Mouse (Mus musculus) adrenal gland, adult 8-10 months (tissue): ENCODE measurements at regions not wholly inside any gene's neighbourhood (a gene's known extent, or its start where the extent isn't known, plus 50 kb on each side); places are given as distances from the start of the nearest gene placed in this dataset.

Source experiments
- DNase-seq: peaks from one replicate; pipeline ENCODE4 v3.0.0; 2022

DNA sequence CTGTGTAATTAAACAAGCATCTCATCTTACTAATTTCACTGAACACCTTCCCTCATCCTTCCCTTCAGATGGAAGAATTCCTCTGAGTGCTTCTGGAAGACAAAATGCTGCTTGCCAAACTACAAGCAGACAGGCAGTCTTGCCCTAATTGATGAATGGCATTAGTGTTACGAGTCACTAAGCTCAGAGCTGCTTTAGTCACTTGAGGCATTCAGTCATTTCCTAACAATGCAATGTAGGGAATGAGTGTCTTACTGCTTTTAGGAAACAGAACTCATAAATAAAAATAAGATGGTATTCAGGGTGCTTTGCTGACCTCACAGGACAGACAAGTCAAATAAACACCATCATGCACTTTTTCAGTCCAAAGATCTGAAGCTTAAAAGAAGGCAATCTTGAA lies 285.1 kb upstream of the Paip1 start:
- no peak for DNase-seq

DNA sequence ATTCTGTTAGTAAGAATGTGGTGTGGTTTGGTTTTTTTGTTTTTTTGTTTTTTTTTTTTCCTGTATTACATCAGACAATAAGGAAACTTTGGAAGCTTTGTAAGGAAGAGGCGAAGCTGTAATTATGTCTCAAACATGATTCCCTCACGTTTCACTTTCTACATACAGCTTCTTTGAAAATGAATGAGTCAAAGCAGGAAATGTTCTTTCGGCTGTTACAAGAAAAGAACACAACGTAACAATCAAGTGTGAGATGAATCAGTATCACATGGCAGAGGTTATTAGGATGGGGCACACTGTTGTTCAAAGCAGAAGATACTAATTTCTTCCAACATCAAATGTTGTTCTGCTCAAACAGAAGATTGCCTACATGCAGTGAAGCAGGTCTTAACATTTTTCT lies 282.7 kb upstream of the Paip1 start:
- no peak for DNase-seq

DNA sequence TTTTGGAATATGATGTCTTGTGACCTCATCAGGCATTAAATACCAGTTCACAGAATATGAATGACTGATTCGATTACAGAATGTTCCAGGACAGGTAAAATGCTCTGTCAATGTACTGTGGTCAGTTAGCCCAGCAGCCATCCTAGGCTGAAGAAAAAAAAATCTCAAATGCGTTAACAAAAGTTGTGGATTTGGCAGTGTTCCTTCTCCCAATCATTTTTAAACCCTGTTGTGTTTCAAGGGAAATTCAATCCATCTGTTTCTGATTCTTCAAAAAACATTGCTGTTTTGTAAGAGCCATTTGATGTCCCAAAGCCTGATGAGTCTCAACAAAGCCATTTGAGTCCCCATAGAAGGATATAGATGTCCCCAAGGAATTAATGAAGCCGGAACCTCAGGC lies 280.7 kb upstream of the Paip1 start:
- no peak for DNase-seq

DNA sequence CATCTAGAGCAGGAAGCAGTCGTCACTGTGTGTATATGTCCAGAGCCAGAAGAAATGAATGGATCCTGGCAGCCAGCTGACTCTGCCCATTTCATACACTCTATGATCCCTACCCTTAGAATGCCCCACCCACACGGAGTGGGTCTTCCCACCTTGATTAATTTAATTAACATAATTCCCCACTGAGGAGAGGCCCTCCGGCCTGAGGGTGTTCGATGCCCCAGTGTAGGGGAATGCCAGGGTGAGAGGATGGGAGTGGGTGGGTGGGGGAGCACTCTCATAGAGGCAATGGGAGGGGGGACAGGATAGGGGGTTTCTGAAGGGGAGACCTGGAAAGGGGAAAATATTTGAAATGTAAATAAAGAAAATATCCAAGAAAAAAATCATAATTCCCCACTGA lies 279.3 kb upstream of the Paip1 start:
- DNase-seq = no peak

DNA sequence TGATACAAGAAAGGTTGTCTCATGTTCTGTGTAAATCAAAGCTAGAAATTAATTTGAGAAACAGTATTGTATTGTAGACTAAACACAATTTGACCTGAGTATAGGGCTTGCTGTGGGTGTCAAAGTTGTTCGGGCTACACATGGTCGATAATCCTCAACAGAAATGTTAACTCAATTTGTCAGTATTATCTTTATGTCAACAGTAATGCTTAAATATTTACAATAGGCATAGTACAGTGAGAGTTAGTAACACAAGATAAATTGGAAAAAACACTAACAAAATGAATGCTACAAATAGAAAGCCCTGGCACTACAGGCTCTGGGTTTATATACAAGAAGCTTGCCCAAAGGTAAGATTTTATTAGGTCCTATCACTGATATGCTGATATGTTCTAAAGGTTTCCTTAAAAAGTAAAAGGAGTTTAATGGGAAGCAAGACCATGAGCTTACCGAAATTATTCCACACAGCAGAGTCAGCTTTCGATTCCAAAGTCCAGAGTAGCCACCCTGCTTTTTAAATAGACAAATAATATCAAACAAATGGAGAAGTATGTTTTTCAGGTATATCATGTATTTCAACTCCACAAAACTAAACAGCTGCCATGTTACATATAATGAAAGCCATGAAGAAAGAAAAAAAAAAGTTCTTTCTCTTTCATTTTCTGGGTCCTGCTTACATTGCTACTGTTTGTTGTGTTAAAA lies 277.4 kb upstream of the Paip1 start:
- DNase-seq = no peak

DNA sequence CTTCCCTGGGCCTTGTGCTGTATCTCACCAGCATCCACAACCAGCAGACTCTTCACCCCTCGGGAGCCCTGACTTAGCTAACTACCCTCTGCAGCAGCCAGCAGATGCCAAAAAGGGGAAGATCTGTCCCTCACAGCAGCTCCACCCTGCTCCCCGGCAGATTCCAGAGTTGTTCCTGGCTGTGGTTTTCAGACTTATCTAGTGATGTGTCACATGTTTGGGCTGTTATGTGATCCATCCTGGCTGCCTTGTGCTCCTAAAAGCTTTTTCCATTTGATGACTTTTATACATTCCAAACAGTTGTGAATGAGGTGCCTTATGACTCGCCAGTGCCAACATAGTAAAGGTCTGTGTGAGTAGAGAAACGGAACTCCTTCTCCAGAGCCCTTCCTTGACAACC lies 250.6 kb upstream of the Paip1 start:
- DNase-seq = no peak

DNA sequence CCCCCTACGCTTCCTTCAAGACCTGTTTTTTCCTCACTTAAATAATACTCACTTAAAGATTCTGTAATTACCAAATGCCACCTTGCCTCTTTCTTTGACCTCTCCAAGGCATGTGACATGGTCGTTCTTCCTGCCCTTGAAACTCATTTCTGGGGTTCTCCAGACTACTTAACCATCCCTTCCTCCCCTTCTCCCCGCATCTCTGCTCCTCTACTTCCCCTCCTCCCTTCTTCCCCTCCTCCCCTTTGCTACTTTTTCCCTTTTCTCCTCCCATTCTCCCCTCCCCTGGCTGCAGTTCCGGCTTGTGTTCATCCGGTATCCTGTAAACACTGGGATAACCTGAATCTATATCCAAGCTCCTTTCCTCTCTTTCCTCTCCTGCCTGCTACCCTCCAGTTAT lies 250.2 kb upstream of the Paip1 start:
- DNase-seq = no peak

DNA sequence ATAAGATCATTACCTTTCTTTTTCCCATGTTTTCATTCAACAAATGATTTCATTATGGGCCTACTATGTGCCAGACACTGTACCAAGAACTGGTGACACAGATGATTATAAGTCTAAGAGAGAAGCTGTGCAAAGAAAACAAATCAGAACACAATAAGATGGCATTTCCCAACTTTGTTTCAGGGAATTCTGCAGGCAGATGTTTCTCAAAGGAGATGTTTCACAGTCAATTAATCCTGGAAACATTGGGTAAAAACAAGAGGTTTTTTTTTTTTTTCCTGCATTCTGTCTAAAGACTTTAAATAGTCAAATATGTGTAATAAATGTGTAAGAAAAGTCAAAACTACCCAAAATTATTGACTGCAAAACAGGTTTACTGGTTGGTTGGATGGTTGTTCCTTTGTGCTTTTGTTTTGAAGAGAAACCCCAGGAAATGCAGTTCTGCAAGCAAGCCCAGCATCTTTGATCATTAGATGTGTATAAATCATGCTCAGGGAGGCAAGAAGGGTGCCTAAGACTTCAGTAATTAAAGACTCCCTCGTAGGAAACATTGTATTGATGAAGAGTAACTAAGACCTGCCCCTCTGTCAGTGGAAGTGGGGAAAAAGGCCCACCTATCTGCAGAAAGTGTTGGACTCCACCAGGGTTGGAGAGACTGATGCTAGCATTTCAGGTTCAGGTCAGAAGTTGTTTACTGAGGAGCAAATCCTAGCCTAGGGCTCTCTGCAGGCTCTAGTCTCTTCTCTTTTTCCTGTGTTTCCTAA lies 249.1 kb upstream of the Paip1 start:
- no peak for DNase-seq

DNA sequence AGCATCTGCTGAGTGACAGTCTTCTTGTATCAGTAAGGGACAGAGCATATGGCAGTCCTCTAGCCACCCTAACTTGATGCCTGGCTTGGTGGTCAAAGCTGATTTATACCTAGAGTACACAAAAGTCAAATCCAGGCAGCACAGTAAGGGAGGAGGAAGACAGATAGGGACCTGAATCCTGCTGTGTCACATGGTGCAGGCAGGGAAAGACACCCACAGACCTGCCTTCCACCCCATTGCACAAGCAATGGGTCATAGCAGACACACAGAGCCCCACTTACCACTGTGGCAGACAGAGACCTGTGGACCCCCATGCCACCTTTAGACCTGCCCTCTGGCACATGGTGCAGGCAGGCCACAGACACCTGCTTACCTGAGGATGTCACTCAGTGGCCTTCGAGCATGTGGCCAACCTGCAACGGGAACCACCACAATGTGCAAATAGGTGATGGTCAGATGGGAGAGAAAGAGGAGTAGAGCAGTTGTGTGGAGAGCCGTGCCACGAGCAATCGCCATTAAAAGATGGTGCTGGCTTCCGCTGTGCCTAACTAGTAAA lies 244.0 kb upstream of the Paip1 start:
- no peak for DNase-seq

DNA sequence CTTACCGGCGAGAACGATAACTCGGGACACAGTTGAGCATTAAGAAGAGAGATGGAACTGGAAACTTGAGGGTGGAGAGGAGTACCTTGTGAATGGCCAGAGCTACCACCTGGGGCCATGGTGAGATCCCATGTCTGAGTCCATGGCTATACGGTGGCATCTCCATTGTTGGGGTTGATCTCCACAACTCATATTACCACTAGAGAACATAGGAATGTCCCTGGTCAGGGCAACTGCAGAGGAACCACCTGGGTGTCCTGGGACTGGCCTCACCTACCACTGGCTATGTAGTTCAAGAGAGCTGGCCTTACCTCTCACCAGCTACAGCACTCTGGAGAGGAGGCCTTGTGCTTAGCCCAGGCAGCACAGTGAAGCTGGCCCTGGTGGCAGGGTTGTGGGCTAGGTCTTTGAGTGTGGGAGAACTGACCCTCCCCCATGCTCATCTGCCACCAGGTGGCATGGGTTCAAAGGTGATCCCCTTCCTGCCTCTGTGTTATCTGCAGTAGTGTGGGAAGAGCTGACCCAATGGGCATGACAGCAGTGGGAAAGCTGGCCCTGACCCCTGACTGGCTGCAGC lies 242.7 kb upstream of the Paip1 start:
- no peak for DNase-seq

DNA sequence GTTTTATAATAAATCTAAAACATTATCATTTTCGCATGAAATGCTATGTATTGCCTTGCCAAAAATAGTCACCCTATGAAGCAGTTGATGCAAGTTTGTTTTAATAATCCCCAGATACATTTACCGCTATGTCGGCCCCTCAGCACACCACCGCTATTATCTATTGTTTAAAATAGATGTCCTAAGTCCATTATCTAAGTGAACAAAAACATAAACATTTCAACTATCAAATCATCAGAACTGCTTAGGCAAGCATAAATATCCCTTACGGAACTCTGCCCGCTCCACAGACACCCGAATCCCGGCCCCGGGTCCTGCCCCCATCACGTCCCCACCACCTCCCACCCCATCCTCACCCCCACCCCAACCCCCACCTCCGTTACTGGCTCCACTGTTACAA lies 196.8 kb upstream of the Paip1 start:
- no peak for DNase-seq

DNA sequence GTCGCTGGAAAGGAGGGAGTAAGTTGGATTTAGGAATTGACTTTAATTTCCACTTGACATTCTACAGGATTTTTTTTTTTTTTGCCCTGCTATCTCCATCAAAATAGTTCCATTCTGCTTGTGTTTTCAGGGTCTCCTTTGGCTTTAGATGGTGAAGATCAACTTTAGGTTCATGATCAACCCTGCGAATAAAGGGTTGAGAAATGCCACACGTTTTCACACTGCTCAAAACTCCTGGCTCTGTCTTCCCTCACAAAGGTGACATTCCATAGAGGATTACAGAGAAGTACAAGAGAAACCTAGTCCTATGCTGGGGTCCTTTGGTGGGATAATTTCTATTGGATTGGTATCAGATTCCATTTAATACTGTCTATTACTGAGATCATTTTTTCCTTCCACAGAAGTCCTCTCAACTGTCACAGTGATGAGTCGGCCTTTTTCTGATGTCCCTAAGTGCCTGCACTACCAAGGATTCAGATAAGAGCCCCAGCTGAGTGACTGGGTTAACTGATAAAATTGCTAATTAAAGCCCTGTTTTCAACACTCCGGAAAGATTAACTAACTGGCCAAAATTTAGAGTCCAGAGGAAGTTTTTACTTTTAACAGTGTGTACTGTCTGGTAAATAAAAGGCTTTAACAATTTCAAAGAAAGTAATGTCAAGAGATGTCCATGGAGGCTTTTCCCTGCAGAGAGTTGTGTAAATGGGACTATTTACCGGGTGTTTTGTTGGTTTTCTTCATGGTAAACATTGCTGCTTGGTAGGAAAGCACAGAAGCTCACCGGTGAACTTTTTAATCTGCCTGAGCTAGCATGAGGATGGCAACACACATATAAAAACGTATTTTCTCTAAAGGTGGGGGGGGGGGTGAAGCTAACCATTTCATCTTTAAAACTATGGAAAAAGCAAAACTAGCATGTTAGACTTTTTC lies 196.0 kb upstream of the Paip1 start:
- no peak for DNase-seq

DNA sequence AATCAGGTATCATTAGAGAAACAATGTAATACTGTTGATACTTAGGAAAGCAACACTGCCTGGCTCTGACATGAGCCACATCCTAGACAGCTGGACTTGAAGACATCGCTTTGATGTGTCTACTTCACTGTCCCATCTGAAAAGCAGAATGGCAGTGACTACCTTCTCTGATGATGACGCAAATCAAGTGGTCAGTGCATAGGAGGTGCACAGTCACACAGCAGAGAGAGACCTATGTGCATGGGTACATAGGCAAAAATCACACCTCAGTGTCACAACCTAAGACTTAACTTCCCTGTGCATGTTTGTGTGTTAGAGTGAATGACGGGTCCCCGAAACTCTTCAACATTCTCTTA lies 195.4 kb upstream of the Paip1 start:
- DNase-seq = no peak

DNA sequence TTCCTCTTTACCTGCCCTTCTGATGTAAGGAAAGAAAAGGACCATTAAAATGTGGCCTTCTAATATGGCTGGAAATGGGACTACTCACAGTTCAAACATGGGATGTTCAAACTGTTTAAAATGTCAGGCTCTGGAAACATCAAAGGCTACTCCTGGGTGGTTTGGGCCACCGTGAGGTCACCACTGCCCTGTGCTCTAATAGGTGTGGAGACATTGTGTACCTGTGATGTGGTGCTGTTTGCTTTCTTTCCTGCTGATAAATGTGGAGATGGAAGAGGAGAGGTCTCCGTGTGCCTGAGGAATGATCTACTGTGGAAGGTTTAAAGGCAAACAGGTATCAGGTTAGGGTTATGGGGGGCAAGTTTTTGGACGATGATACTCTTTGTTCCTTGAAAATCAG lies 194.5 kb upstream of the Paip1 start:
- DNase-seq = no peak

DNA sequence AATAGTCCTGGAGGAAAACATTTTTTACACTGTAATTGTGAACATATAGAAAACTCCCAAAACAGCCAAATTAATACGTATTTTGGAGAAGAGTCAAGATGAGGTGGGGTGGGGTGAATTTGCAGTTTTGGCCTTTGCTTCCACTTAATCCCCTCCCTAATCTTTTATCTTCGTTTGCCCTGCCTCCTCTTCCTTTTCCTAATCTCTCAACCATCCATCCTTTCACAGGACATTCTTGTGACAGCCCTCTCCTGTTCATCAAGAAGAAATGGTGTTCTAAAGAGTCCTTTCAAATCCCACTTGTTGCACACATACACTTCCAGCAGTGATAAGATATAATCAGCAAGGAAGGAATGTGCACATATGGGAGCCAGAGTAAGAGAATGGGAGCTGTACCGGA lies 186.0 kb upstream of the Paip1 start:
- no peak for DNase-seq

DNA sequence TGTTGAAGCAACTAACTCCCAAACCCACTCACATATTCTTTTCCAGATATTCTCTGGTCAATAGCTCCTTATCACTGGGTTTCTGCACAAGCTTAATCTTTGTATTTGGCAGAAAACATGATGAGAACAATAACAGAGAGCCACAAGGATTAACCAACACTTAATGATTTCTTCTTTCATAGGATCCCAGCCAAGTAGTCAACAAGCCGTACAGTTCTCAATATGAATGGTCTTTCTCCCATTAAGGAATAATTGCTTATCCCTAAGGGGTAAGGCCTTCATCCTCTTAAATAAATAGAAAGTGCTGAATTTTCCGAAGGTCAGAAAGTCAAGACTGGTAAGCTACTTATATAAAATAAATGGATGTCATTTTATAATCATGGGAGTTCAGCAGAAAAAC lies 181.3 kb upstream of the Paip1 start:
- DNase-seq = no peak

DNA sequence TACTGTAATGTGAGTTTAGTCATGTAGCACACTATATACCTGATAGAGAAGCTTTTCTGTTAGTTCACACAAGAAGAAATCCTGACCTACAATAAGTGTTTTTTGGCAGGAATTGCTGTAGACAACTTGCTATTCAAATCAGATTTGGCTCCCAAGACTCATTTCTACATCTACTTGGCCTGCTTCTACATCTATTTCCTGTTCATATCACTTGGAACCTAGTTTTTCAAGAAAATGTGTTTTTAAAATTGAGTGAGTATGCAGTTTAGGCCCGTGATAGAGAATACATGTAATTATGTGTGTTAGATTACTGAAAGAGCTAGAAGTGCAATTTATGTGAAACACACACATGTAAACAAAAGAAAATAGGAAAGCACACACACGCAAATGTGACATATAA lies 176.4 kb upstream of the Paip1 start:
- no peak for DNase-seq

DNA sequence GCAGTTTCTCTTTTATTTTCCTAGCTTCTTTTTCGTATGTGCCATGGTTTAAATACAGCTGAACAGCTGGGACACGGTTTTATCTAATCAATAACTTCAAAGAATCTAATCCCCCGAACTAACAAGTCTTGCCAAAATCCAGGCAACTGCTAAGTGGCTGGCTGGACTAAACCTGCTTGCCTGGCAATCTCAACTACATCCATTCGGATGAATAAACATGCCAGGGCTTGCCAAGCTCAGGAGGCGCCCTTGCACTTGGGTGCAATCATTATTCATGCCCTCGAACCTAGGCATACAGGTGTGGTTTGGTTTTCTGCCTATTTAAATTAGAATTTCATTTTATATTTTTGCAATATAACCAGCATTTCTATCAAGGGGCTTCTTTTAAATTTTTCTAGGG lies 172.1 kb upstream of the Paip1 start:
- no peak for DNase-seq

DNA sequence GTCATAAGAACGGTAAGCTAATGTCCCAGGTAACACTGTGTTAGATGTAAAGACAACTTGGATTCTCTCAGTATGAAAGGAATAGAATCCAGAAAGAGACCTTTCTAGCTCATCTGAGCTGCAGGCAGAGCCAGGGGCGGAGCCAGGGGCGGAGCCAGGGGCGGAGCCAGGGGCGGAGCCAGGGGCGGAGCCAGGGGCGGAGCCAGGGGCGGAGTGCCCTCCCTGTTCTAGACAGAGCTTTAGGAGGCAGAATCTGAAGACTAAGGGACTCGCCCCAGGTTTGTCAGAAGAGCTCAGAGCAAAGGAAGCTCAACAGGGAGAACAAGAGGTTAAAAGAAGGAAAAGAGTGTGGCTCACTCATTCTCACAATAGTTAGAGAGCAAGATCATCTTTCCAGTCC lies 169.9 kb upstream of the Paip1 start:
- DNase-seq = no peak

DNA sequence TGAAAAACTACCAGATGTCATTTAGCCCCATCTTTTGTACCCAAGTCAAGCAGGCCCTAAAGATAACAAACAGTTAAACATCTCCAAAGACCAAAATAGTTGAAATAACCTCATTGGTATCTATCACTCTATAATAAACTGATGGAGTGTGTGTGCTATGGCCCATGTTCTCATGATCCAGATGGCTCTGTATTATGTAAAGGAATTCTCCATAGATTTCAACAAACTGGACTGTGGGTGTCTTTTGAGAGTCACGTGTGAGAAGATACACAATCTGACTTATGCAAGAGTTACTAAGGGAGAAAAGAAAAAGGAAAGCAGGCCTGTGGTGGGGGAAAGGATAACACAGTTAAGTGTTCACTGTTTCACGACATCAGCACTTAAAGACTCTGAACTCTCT lies 164.8 kb upstream of the Paip1 start:
- no peak for DNase-seq

DNA sequence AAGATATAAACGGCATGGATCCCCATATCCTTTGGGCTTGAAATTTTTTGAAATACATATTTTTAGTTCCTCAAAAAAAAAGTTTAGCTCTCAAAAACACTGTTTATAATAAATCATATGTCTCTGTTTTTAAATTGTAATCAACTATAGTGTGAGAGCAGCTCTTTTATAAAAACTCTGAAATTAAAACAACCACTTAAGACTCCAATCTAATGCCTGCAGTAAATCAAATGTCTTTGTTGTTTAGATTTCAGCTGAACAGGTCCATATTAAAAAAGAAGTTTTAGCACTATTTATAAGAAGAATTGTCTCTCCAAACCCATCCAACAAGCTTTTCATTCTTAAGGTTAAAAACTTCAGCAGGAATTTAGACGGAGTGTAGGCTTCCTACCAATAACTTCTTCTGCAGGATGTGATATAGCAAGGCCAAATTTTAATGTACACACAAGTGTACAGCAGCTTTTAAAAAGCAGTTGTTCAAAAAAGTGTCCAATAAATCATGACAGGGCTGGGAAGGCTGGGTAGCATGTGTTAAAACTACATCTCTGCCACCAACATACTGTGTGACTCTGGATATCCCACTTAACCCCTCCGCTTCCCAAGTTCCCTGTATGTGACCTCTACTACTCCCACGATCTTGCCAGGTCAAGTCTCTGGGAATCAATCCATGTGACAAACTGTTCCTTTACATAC lies 160.6 kb upstream of the Paip1 start:
- no peak for DNase-seq

DNA sequence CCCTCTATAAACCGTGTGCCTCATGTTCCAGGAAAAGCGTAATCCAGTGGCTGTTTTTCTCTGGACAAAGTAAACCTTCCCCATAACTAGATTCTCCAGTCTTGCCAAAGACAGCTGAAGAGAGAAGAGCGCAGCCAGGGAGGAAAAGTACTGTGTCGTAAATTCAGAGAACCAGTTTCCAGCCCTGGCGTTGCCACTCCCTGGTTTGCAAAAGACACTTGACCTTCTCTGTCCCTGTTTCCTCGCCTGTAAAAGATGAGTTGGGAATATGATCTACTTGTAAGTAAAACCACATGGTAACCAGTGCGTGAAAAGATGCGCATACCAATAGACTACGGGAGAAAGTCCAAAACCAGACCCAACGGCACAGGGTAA lies 160.1 kb upstream of the Paip1 start:
- no peak for DNase-seq
